Mouse (Mus musculus): ENCODE measurements around the gene Cdh15.

- TF ChIP-seq CTCF (IDR thresholded peaks at IDR 0.05; ENCODE audit: low read depth) (no peak), EP300 (IDR thresholded peaks at IDR 0.05; ENCODE audit: low read depth) (no peak)
Observed at GRCm38 (mm10) chr8:122836696-122837095, 11.1 kb upstream of the Cdh15 start.

Data from liver, embryonic 14.5 days (tissue).